Mouse (Mus musculus) WW6 (cell line): ENCODE measurements around the gene Acot13.
"Not testable (repeated sequence)": the region's sequence is repeated elsewhere in the genome, so short reads cannot be mapped to it uniquely, and the experiment has no call there.

ENCODE experiments used
- DNase-seq: peaks from one replicate; pipeline ENCODE4 v3.0.0-alpha.2; 2013; ENCODE audit warnings: low read depth, low spot score

Acot13 gene

GRCm38 (mm10) chr13:24831353-24832130 is at the start of gene Acot13, which contains the start of gene Tdp2:
TSS of gene Acot13 (minus strand) at chr13:24831540.
TSS of gene Tdp2 (plus strand) at chr13:24831679.
- DNase-seq = peak; percentile 97

- no peak for DNase-seq
Observed at GRCm38 (mm10) chr13:24880704-24881103, 49.4 kb upstream of the Acot13 start.

GRCm38 (mm10) chr13:24880208-24880607 is 48.9 kb upstream of the Acot13 start:
- no peak for DNase-seq

GRCm38 (mm10) chr13:24879359-24880040 is 48.2 kb upstream of the Acot13 start:
- no peak for DNase-seq

- no peak for DNase-seq
Observed at GRCm38 (mm10) chr13:24868233-24868632, 36.9 kb upstream of the Acot13 start.

GRCm38 (mm10) chr13:24867789-24868188 is 36.4 kb upstream of the Acot13 start:
- DNase-seq = no peak

- no peak for DNase-seq
Observed at GRCm38 (mm10) chr13:24866430-24867402, 35.4 kb upstream of the Acot13 start.

GRCm38 (mm10) chr13:24862520-24862919 is 31.2 kb upstream of the Acot13 start:
- DNase-seq = peak; percentile 60

GRCm38 (mm10) chr13:24862021-24862420 is 30.7 kb upstream of the Acot13 start:
- no peak for DNase-seq

GRCm38 (mm10) chr13:24861084-24861483 is 29.7 kb upstream of the Acot13 start:
- no peak for DNase-seq

GRCm38 (mm10) chr13:24859115-24859514 is 27.8 kb upstream of the Acot13 start:
- no peak for DNase-seq

- no peak for DNase-seq
Observed at GRCm38 (mm10) chr13:24852570-24852969, 21.2 kb upstream of the Acot13 start.

GRCm38 (mm10) chr13:24851989-24852388 is 20.6 kb upstream of the Acot13 start:
- DNase-seq = no peak

- DNase-seq = no peak
Observed at GRCm38 (mm10) chr13:24849318-24849717, 18.0 kb upstream of the Acot13 start.

- no peak for DNase-seq
Observed at GRCm38 (mm10) chr13:24844983-24845955, 13.9 kb upstream of the Acot13 start, which contains the start of gene D130043K22Rik. TSS of gene D130043K22Rik (plus strand) at chr13:24845135.

- no peak for DNase-seq
Observed at GRCm38 (mm10) chr13:24841702-24842101, 10.4 kb upstream of the Acot13 start.

- no peak for DNase-seq
Observed at GRCm38 (mm10) chr13:24839831-24840230, 8.5 kb upstream of the Acot13 start.

- not testable (repeated sequence) for DNase-seq
Observed at GRCm38 (mm10) chr13:24837765-24838164, 6.4 kb upstream of the Acot13 start.

GRCm38 (mm10) chr13:24832811-24833155 is 1.4 kb upstream of the Acot13 start:
- no peak for DNase-seq

GRCm38 (mm10) chr13:24832131-24832810 is 931 bp upstream of the Acot13 start:
- DNase-seq = no peak
